Mouse (Mus musculus): ENCODE measurements around the gene Srgap2. TPM values are rescaled to one million over a fixed set of nuclear protein-coding genes. Genes with fewer than 3 reads are reported as not detected.

Gene Srgap2
- polyA plus RNA-seq, 1 experiment from 2014 or later, result 16.4 TPM

GRCm38 (mm10) chr1:131378081-131378913 lies 148.9 kb downstream of the Srgap2 start:
- H3K27ac ChIP-seq (ENCODE audit: low read depth, low read length), result no peak overlapping the region
- ATAC-seq (ENCODE audit: low FRiP score), result no peak

GRCm38 (mm10) chr1:131365832-131366231 lies 161.3 kb downstream of the Srgap2 start:
- no peak for ATAC-seq (ENCODE audit: low FRiP score)
- Histone ChIP-seq H3K4me2 (no peak overlapping the region), H3K4me3 (ENCODE audit: low read depth, low read length) (no peak overlapping the region), H3K9me3 (ENCODE audit: control insufficient read depth, low read length) (no peaks in the 10 kb centered on the region), H3K27me3 (ENCODE audit: control insufficient read depth, insufficient read depth, low read length) (no peaks in the 10 kb centered on the region), H3K36me3 (ENCODE audit: control insufficient read depth, insufficient read depth, low read length) (no peaks in the 10 kb centered on the region), H3K27ac (ENCODE audit: low read depth, low read length) (no peak overlapping the region), H3K9ac (ENCODE audit: low read length) (no peak overlapping the region), H3K4me1 (ENCODE audit: control insufficient read depth, insufficient read depth, low read length) (no peaks in the 10 kb centered on the region)
- 59% methylated on average over 1 of the region's 1 CpGs for WGBS
- DNase-seq (ENCODE audit: low spot score, missing footprints), result no peak

More at GRCm38 (mm10) chr1:131378081-131378913, 148.9 kb downstream of the Srgap2 start:
- Histone ChIP-seq H3K4me1 (ENCODE audit: control insufficient read depth, insufficient read depth, low read length) (no peaks in the 10 kb centered on the region), H3K9me3 (ENCODE audit: control insufficient read depth, low read length) (no peaks in the 10 kb centered on the region), H3K4me3 (ENCODE audit: low read depth, low read length) (no peak overlapping the region), H3K4me2 (no peak overlapping the region), H3K27me3 (ENCODE audit: control insufficient read depth, insufficient read depth, low read length) (no peaks in the 10 kb centered on the region), H3K9ac (ENCODE audit: low read length) (no peak overlapping the region), H3K36me3 (ENCODE audit: control insufficient read depth, insufficient read depth, low read length) (no peaks in the 10 kb centered on the region)
- 63% methylated on average over 7 of the region's 7 CpGs for WGBS
- no peak for DNase-seq (ENCODE audit: low spot score, missing footprints)

GRCm38 (mm10) chr1:131364432-131364831 lies 162.7 kb downstream of the Srgap2 start:
- ATAC-seq (ENCODE audit: low FRiP score), result no peak
- Histone ChIP-seq H3K9ac (ENCODE audit: low read length) (no peak overlapping the region), H3K9me3 (ENCODE audit: control insufficient read depth, low read length) (no peaks in the 10 kb centered on the region), H3K4me3 (ENCODE audit: low read depth, low read length) (no peak overlapping the region), H3K4me2 (no peak overlapping the region), H3K27me3 (ENCODE audit: control insufficient read depth, insufficient read depth, low read length) (no peaks in the 10 kb centered on the region), H3K4me1 (ENCODE audit: control insufficient read depth, insufficient read depth, low read length) (no peaks in the 10 kb centered on the region), H3K36me3 (ENCODE audit: control insufficient read depth, insufficient read depth, low read length) (no peaks in the 10 kb centered on the region), H3K27ac (ENCODE audit: low read depth, low read length) (no peak overlapping the region)
- 95% methylated on average over 3 of the region's 3 CpGs for WGBS
- no peak for DNase-seq (ENCODE audit: low spot score, missing footprints)

GRCm38 (mm10) chr1:131363887-131364286 lies 163.3 kb downstream of the Srgap2 start:
- no peaks in the 10 kb centered on the region for H3K9me3 ChIP-seq (ENCODE audit: control insufficient read depth, low read length)
- H3K4me3 ChIP-seq (ENCODE audit: low read depth, low read length), result no peak overlapping the region
- WGBS, result 87% methylated on average over 3 of the region's 3 CpGs
- no peaks in the 10 kb centered on the region for H3K36me3 ChIP-seq (ENCODE audit: control insufficient read depth, insufficient read depth, low read length)
- no peak overlapping the region for H3K27ac ChIP-seq (ENCODE audit: low read depth, low read length)
- no peak overlapping the region for H3K4me2 ChIP-seq
- H3K4me1 ChIP-seq (ENCODE audit: control insufficient read depth, insufficient read depth, low read length), result no peaks in the 10 kb centered on the region
- H3K27me3 ChIP-seq (ENCODE audit: control insufficient read depth, insufficient read depth, low read length), result no peaks in the 10 kb centered on the region
- no peak for DNase-seq (ENCODE audit: low spot score, missing footprints)
- ATAC-seq (ENCODE audit: low FRiP score), result no peak
- H3K9ac ChIP-seq (ENCODE audit: low read length), result no peak overlapping the region

GRCm38 (mm10) chr1:131362089-131362488 lies 165.1 kb downstream of the Srgap2 start:
- H3K9ac ChIP-seq (ENCODE audit: low read length), result no peak overlapping the region
- H3K4me3 ChIP-seq (ENCODE audit: low read depth, low read length), result no peak overlapping the region
- no peak overlapping the region for H3K4me2 ChIP-seq
- ATAC-seq (ENCODE audit: low FRiP score), result no peak
- H3K36me3 ChIP-seq (ENCODE audit: control insufficient read depth, insufficient read depth, low read length), result no peaks in the 10 kb centered on the region
- H3K27me3 ChIP-seq (ENCODE audit: control insufficient read depth, insufficient read depth, low read length), result no peaks in the 10 kb centered on the region
- no peak for DNase-seq (ENCODE audit: low spot score, missing footprints)
- no peaks in the 10 kb centered on the region for H3K4me1 ChIP-seq (ENCODE audit: control insufficient read depth, insufficient read depth, low read length)
- no peak overlapping the region for H3K27ac ChIP-seq (ENCODE audit: low read depth, low read length)
- WGBS, result 97% methylated on average over 2 of the region's 2 CpGs
- H3K9me3 ChIP-seq (ENCODE audit: control insufficient read depth, low read length), result no peaks in the 10 kb centered on the region

GRCm38 (mm10) chr1:131360800-131361199 lies 166.4 kb downstream of the Srgap2 start:
- Histone ChIP-seq H3K4me1 (ENCODE audit: control insufficient read depth, insufficient read depth, low read length) (no peaks in the 10 kb centered on the region), H3K27me3 (ENCODE audit: control insufficient read depth, insufficient read depth, low read length) (no peaks in the 10 kb centered on the region), H3K9me3 (ENCODE audit: control insufficient read depth, low read length) (no peaks in the 10 kb centered on the region), H3K4me3 (ENCODE audit: low read depth, low read length) (no peak overlapping the region), H3K9ac (ENCODE audit: low read length) (no peak overlapping the region), H3K36me3 (ENCODE audit: control insufficient read depth, insufficient read depth, low read length) (peaks cover under 1% of the 10 kb centered on the region; the same call in 1 of the 2 replicates), H3K27ac (ENCODE audit: low read depth, low read length) (no peak overlapping the region), H3K4me2 (no peak overlapping the region)
- DNase-seq (ENCODE audit: low spot score, missing footprints) (no peak), ATAC-seq (ENCODE audit: low FRiP score) (no peak)
- WGBS, result 87% methylated on average over 3 of the region's 3 CpGs

GRCm38 (mm10) chr1:131359609-131360008 lies 167.5 kb downstream of the Srgap2 start:
- no peak overlapping the region for H3K27ac ChIP-seq (ENCODE audit: low read depth, low read length)
- DNase-seq (ENCODE audit: low spot score, missing footprints), result no peak
- H3K9me3 ChIP-seq (ENCODE audit: control insufficient read depth, low read length), result no peaks in the 10 kb centered on the region
- H3K4me2 ChIP-seq, result no peak overlapping the region
- H3K4me1 ChIP-seq (ENCODE audit: control insufficient read depth, insufficient read depth, low read length), result no peaks in the 10 kb centered on the region
- no peak overlapping the region for H3K9ac ChIP-seq (ENCODE audit: low read length)
- no peaks in the 10 kb centered on the region for H3K27me3 ChIP-seq (ENCODE audit: control insufficient read depth, insufficient read depth, low read length)
- no peak for ATAC-seq (ENCODE audit: low FRiP score)
- WGBS, result 96% methylated on average over 1 of the region's 1 CpGs
- peaks cover 7% of the 10 kb centered on the region; the same call in 1 of the 2 replicates for H3K36me3 ChIP-seq (ENCODE audit: control insufficient read depth, insufficient read depth, low read length)
- no peak overlapping the region for H3K4me3 ChIP-seq (ENCODE audit: low read depth, low read length)

- WGBS, result 90% methylated on average over 1 of the region's 1 CpGs
- ATAC-seq (ENCODE audit: low FRiP score) (no peak), DNase-seq (ENCODE audit: low spot score, missing footprints) (no peak)
These were observed 169.9 kb downstream of the Srgap2 start for GRCm38 (mm10) chr1:131357213-131357612.

GRCm38 (mm10) chr1:131351436-131351835 lies 175.7 kb downstream of the Srgap2 start:
- ATAC-seq (ENCODE audit: low FRiP score), result peak; percentile 52; the same call in 1 of the 2 replicates
- peaks cover 11% of the 10 kb centered on the region; the same call in 1 of the 2 replicates for H3K36me3 ChIP-seq (ENCODE audit: control insufficient read depth, insufficient read depth, low read length)

More at GRCm38 (mm10) chr1:131357213-131357612, 169.9 kb downstream of the Srgap2 start:
- H3K9ac ChIP-seq (ENCODE audit: low read length), result no peak overlapping the region
- no peaks in the 10 kb centered on the region for H3K9me3 ChIP-seq (ENCODE audit: control insufficient read depth, low read length)
- no peaks in the 10 kb centered on the region for H3K4me1 ChIP-seq (ENCODE audit: control insufficient read depth, insufficient read depth, low read length)
- no peak overlapping the region for H3K4me2 ChIP-seq
- no peak overlapping the region for H3K4me3 ChIP-seq (ENCODE audit: low read depth, low read length)
- H3K36me3 ChIP-seq (ENCODE audit: control insufficient read depth, insufficient read depth, low read length), result peaks cover 9% of the 10 kb centered on the region; the same call in 1 of the 2 replicates
- H3K27me3 ChIP-seq (ENCODE audit: control insufficient read depth, insufficient read depth, low read length), result no peaks in the 10 kb centered on the region
- H3K27ac ChIP-seq (ENCODE audit: low read depth, low read length), result no peak overlapping the region

More at GRCm38 (mm10) chr1:131351436-131351835, 175.7 kb downstream of the Srgap2 start:
- Histone ChIP-seq H3K27me3 (ENCODE audit: control insufficient read depth, insufficient read depth, low read length) (no peaks in the 10 kb centered on the region), H3K4me3 (ENCODE audit: low read depth, low read length) (no peak overlapping the region), H3K9ac (ENCODE audit: low read length) (no peak overlapping the region), H3K4me1 (ENCODE audit: control insufficient read depth, insufficient read depth, low read length) (no peaks in the 10 kb centered on the region), H3K4me2 (no peak overlapping the region), H3K9me3 (ENCODE audit: control insufficient read depth, low read length) (no peaks in the 10 kb centered on the region), H3K27ac (ENCODE audit: low read depth, low read length) (no peak overlapping the region)
- DNase-seq (ENCODE audit: low spot score, missing footprints), result no peak
- 79% methylated on average over 2 of the region's 2 CpGs for WGBS

All from midbrain, embryonic 11.5 days (tissue).